Mouse (Mus musculus): ENCODE measurements around the gene Cyp20a1.

DNA sequence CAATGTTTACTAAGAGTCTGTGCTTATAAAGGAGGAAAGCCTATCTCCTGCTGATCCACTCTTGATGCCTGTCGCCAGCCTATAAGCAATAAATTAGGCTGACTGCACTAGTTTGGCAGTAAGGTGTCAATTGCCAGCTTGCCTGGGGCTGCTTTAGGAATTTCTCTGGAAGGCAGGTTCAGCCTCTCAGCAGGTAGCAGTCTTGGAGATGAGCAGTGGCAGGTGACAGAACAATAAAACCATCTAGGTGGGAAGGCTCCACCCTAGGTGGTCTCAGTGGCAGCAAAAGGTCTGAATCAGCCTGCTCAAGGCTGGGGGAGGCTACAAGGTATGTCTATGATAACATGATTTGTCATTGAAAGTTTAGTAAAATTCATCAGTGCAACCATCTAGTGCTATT lies 89.4 kb downstream of the Cyp20a1 start:
- TF ChIP-seq CTCF (conservative IDR thresholded peaks at IDR 0.05; ENCODE audit: low read length) (no peak), POU5F1 (IDR thresholded peaks at IDR 0.05; ENCODE audit: borderline replicate concordance, low read length) (no peak)

All from E14TG2a.4 (cell line).